Mouse (Mus musculus): ENCODE measurements around the gene Ankrd13d. TPM values are rescaled to one million over a fixed set of nuclear protein-coding genes. Genes with fewer than 3 reads are reported as not detected.

Ankrd13d gene
- polyA plus RNA-seq, 1 experiment from 2014 or later: 2.1 TPM

GRCm38 (mm10) chr19:4230415-4230814, 52.5 kb downstream of the Ankrd13d start:
- no peaks in the 10 kb centered on the region for H3K9me3 ChIP-seq (replicated peaks; ENCODE audit: control insufficient read depth, low read length)
- WGBS (ENCODE audit: insufficient replicate concordance): 68% methylated on average over 8 of the region's 8 CpGs
- no peak overlapping the region for H3K4me3 ChIP-seq (ENCODE audit: low read depth, low read length)
- peaks cover 7% of the 10 kb centered on the region; the same call in 1 of the 2 replicates for H3K4me1 ChIP-seq (ENCODE audit: control insufficient read depth, insufficient read depth, low read length)
- no peak overlapping the region for H3K27ac ChIP-seq (ENCODE audit: low read depth, low read length)
- ATAC-seq (replicated peaks; ENCODE audit: insufficient number of reproducible peaks, low FRiP score, low TSS enrichment): no peak
- H3K9ac ChIP-seq (ENCODE audit: low read depth, low read length): no peak overlapping the region
- H3K27me3 ChIP-seq (ENCODE audit: control insufficient read depth, insufficient read depth, low read length): peaks cover 10% of the 10 kb centered on the region; the same call in 1 of the 2 replicates
- no peak overlapping the region for H3K4me2 ChIP-seq
- no peaks in the 10 kb centered on the region for H3K36me3 ChIP-seq (ENCODE audit: control insufficient read depth, insufficient read depth, low read length)

- WGBS (ENCODE audit: insufficient replicate concordance): 37% methylated on average over 9 of the region's 9 CpGs
- H3K4me3 ChIP-seq (ENCODE audit: low read depth, low read length): no peak overlapping the region
- peak overlapping the region; percentile 35; the same call in 1 of the 2 replicates for H3K9ac ChIP-seq (ENCODE audit: low read depth, low read length)
- no peaks in the 10 kb centered on the region for H3K9me3 ChIP-seq (replicated peaks; ENCODE audit: control insufficient read depth, low read length)
- H3K4me2 ChIP-seq: no peak overlapping the region
- ATAC-seq (replicated peaks; ENCODE audit: insufficient number of reproducible peaks, low FRiP score, low TSS enrichment): no peak
- peaks cover 10% of the 10 kb centered on the region; the same call in 1 of the 2 replicates for H3K27me3 ChIP-seq (ENCODE audit: control insufficient read depth, insufficient read depth, low read length)
- H3K4me1 ChIP-seq (ENCODE audit: control insufficient read depth, insufficient read depth, low read length): peaks cover 7% of the 10 kb centered on the region; the same call in 1 of the 2 replicates
- H3K36me3 ChIP-seq (ENCODE audit: control insufficient read depth, insufficient read depth, low read length): no peaks in the 10 kb centered on the region
- H3K27ac ChIP-seq (ENCODE audit: low read depth, low read length): no peak overlapping the region
Observed at GRCm38 (mm10) chr19:4229451-4230076, 53.4 kb downstream of the Ankrd13d start.

- H3K4me1 ChIP-seq (ENCODE audit: control insufficient read depth, insufficient read depth, low read length): peaks cover 7% of the 10 kb centered on the region; the same call in 1 of the 2 replicates
- no peaks in the 10 kb centered on the region for H3K9me3 ChIP-seq (replicated peaks; ENCODE audit: control insufficient read depth, low read length)
- H3K27me3 ChIP-seq (ENCODE audit: control insufficient read depth, insufficient read depth, low read length): peaks cover 10% of the 10 kb centered on the region; the same call in 1 of the 2 replicates
- no peaks in the 10 kb centered on the region for H3K36me3 ChIP-seq (ENCODE audit: control insufficient read depth, insufficient read depth, low read length)
- no peak for ATAC-seq (replicated peaks; ENCODE audit: insufficient number of reproducible peaks, low FRiP score, low TSS enrichment)
- H3K27ac ChIP-seq (ENCODE audit: low read depth, low read length): no peak overlapping the region
- no peak overlapping the region for H3K9ac ChIP-seq (ENCODE audit: low read depth, low read length)
- 66% methylated on average over 4 of the region's 4 CpGs for WGBS (ENCODE audit: insufficient replicate concordance)
- H3K4me3 ChIP-seq (ENCODE audit: low read depth, low read length): no peak overlapping the region
- no peak overlapping the region for H3K4me2 ChIP-seq
Observed at GRCm38 (mm10) chr19:4228891-4229290, 54.0 kb downstream of the Ankrd13d start.

- Histone ChIP-seq H3K27me3 (ENCODE audit: control insufficient read depth, insufficient read depth, low read length) (peaks cover 10% of the 10 kb centered on the region; the same call in 1 of the 2 replicates), H3K9me3 (replicated peaks; ENCODE audit: control insufficient read depth, low read length) (no peaks in the 10 kb centered on the region), H3K27ac (ENCODE audit: low read depth, low read length) (no peak overlapping the region), H3K36me3 (ENCODE audit: control insufficient read depth, insufficient read depth, low read length) (no peaks in the 10 kb centered on the region), H3K4me1 (ENCODE audit: control insufficient read depth, insufficient read depth, low read length) (peaks cover 7% of the 10 kb centered on the region; the same call in 1 of the 2 replicates), H3K4me3 (ENCODE audit: low read depth, low read length) (no peak overlapping the region), H3K4me2 (no peak overlapping the region), H3K9ac (ENCODE audit: low read depth, low read length) (no peak overlapping the region)
- no peak for ATAC-seq (replicated peaks; ENCODE audit: insufficient number of reproducible peaks, low FRiP score, low TSS enrichment)
- 17% methylated on average over 8 of the region's 8 CpGs for WGBS (ENCODE audit: insufficient replicate concordance)
Observed at GRCm38 (mm10) chr19:4227894-4228678, 54.9 kb downstream of the Ankrd13d start.

- Histone ChIP-seq H3K4me3 (ENCODE audit: low read depth, low read length) (no peak overlapping the region), H3K4me1 (ENCODE audit: control insufficient read depth, insufficient read depth, low read length) (peaks cover 6% of the 10 kb centered on the region; the same call in 1 of the 2 replicates), H3K27me3 (ENCODE audit: control insufficient read depth, insufficient read depth, low read length) (peaks cover 10% of the 10 kb centered on the region; the same call in 1 of the 2 replicates), H3K27ac (ENCODE audit: low read depth, low read length) (no peak overlapping the region), H3K4me2 (no peak overlapping the region), H3K36me3 (ENCODE audit: control insufficient read depth, insufficient read depth, low read length) (no peaks in the 10 kb centered on the region), H3K9ac (ENCODE audit: low read depth, low read length) (no peak overlapping the region), H3K9me3 (replicated peaks; ENCODE audit: control insufficient read depth, low read length) (no peaks in the 10 kb centered on the region)
- ATAC-seq (replicated peaks; ENCODE audit: insufficient number of reproducible peaks, low FRiP score, low TSS enrichment): no peak
- WGBS (ENCODE audit: insufficient replicate concordance): 61% methylated on average over 5 of the region's 5 CpGs
Observed at GRCm38 (mm10) chr19:4227446-4227845, 55.5 kb downstream of the Ankrd13d start.

GRCm38 (mm10) chr19:4226779-4227178, 56.2 kb downstream of the Ankrd13d start:
- Histone ChIP-seq H3K4me3 (ENCODE audit: low read depth, low read length) (no peak overlapping the region), H3K27me3 (ENCODE audit: control insufficient read depth, insufficient read depth, low read length) (peaks cover 15% of the 10 kb centered on the region; the same call in 1 of the 2 replicates), H3K27ac (ENCODE audit: low read depth, low read length) (no peak overlapping the region), H3K9ac (ENCODE audit: low read depth, low read length) (no peak overlapping the region), H3K4me1 (ENCODE audit: control insufficient read depth, insufficient read depth, low read length) (peaks cover 9% of the 10 kb centered on the region; the same call in 1 of the 2 replicates), H3K4me2 (no peak overlapping the region), H3K9me3 (replicated peaks; ENCODE audit: control insufficient read depth, low read length) (no peaks in the 10 kb centered on the region), H3K36me3 (ENCODE audit: control insufficient read depth, insufficient read depth, low read length) (no peaks in the 10 kb centered on the region)
- no peak for ATAC-seq (replicated peaks; ENCODE audit: insufficient number of reproducible peaks, low FRiP score, low TSS enrichment)
- 81% methylated on average over 7 of the region's 7 CpGs for WGBS (ENCODE audit: insufficient replicate concordance)

GRCm38 (mm10) chr19:4222165-4222564, 60.8 kb downstream of the Ankrd13d start:
- Histone ChIP-seq H3K9ac (ENCODE audit: low read depth, low read length) (0 out of 2 replicates have a peak overlapping the region, but pooled peaks have one; percentile 16), H3K27me3 (ENCODE audit: control insufficient read depth, insufficient read depth, low read length) (peaks cover 19% of the 10 kb centered on the region), H3K4me3 (ENCODE audit: low read depth, low read length) (no peak overlapping the region), H3K9me3 (replicated peaks; ENCODE audit: control insufficient read depth, low read length) (no peaks in the 10 kb centered on the region), H3K4me1 (ENCODE audit: control insufficient read depth, insufficient read depth, low read length) (peaks cover 28% of the 10 kb centered on the region), H3K36me3 (ENCODE audit: control insufficient read depth, insufficient read depth, low read length) (no peaks in the 10 kb centered on the region), H3K4me2 (no peak overlapping the region), H3K27ac (ENCODE audit: low read depth, low read length) (no peak overlapping the region)
- WGBS (ENCODE audit: insufficient replicate concordance): 78% methylated on average over 11 of the region's 11 CpGs
- no peak for ATAC-seq (replicated peaks; ENCODE audit: insufficient number of reproducible peaks, low FRiP score, low TSS enrichment)

GRCm38 (mm10) chr19:4220957-4221743, 61.8 kb downstream of the Ankrd13d start:
- H3K27me3 ChIP-seq (ENCODE audit: control insufficient read depth, insufficient read depth, low read length): peaks cover 25% of the 10 kb centered on the region
- H3K9ac ChIP-seq (ENCODE audit: low read depth, low read length): 0 out of 2 replicates have a peak overlapping the region, but pooled peaks have one; percentile 22
- peaks cover 34% of the 10 kb centered on the region for H3K4me1 ChIP-seq (ENCODE audit: control insufficient read depth, insufficient read depth, low read length)
- no peaks in the 10 kb centered on the region for H3K36me3 ChIP-seq (ENCODE audit: control insufficient read depth, insufficient read depth, low read length)
- H3K27ac ChIP-seq (ENCODE audit: low read depth, low read length): peak overlapping the region; percentile 24; the same call in 1 of the 2 replicates
- H3K4me2 ChIP-seq: peak overlapping the region; percentile 3
- H3K9me3 ChIP-seq (replicated peaks; ENCODE audit: control insufficient read depth, low read length): no peaks in the 10 kb centered on the region
- 30% methylated on average over 14 of the region's 14 CpGs for WGBS (ENCODE audit: insufficient replicate concordance)
- no peak overlapping the region for H3K4me3 ChIP-seq (ENCODE audit: low read depth, low read length)
- ATAC-seq (replicated peaks; ENCODE audit: insufficient number of reproducible peaks, low FRiP score, low TSS enrichment): no peak

Data from heart, embryonic 11.5 days (tissue).